Mouse (Mus musculus) adrenal gland, postnatal 25 days (tissue): ENCODE results near the gene Olfr965. TPM values are rescaled to one million over a fixed set of nuclear protein-coding genes. Genes with fewer than 3 reads are reported as not detected.
"Not testable (repeated sequence)": the region's sequence is repeated elsewhere in the genome, so short reads cannot be mapped to it uniquely, and the experiment has no call there.

ENCODE experiments used
- DNase-seq: peaks from one replicate; pipeline ENCODE4 v3.0.0; 2021; ENCODE audit warnings: mixed read lengths
- long read RNA-seq: library from polyadenylated mRNA; stranded (forward); transcript quantifications from one replicate; pipeline ENCODE4 v2.0.0, GENCODE M21; 2021
- total RNA-seq: library from RNA; stranded (reverse); gene quantifications from 2 replicates; pipeline ENCODE4 v1.2.3, GENCODE M21; 2021

The Olfr965 gene
- total RNA-seq = not detected in 2 replicates
- long read RNA-seq = 0 reads

GRCm38 (mm10) chr9:39711053-39711452 lies at the start of gene Olfr965:
Olfr965 (plus strand) TSS chr9:39711353.
- DNase-seq = no peak

GRCm38 (mm10) chr9:39666905-39667304 lies 44.2 kb upstream of the Olfr965 start, which contains the start of gene Olfr963:
Olfr963 (plus strand) TSS chr9:39667205.
- no peak for DNase-seq

- no peak for DNase-seq
These were observed 41.4 kb upstream of the Olfr965 start for GRCm38 (mm10) chr9:39669723-39670122.

GRCm38 (mm10) chr9:39674820-39675219 lies 36.3 kb upstream of the Olfr965 start:
- no peak for DNase-seq

- no peak for DNase-seq
These were observed 32.6 kb upstream of the Olfr965 start for GRCm38 (mm10) chr9:39678557-39678956.

- no peak for DNase-seq
These were observed 31.9 kb upstream of the Olfr965 start for GRCm38 (mm10) chr9:39679280-39679679.

- DNase-seq = not testable (repeated sequence)
These were observed 10.0 kb upstream of the Olfr965 start for GRCm38 (mm10) chr9:39701123-39701522.

- no peak for DNase-seq
These were observed 4.1 kb upstream of the Olfr965 start, which contains the start of gene Olfr149 for GRCm38 (mm10) chr9:39707017-39707416. Olfr149 (minus strand) TSS chr9:39707117.

GRCm38 (mm10) chr9:39708958-39709357 lies 2.2 kb upstream of the Olfr965 start:
- no peak for DNase-seq

GRCm38 (mm10) chr9:39730678-39731077 lies 19.5 kb downstream of the Olfr965 start, which contains the start of gene Olfr150:
Olfr150 (plus strand) TSS chr9:39730978.
- DNase-seq = no peak

- no peak for DNase-seq
These were observed 29.6 kb downstream of the Olfr965 start for GRCm38 (mm10) chr9:39740741-39741140.

- no peak for DNase-seq
These were observed 34.8 kb downstream of the Olfr965 start, which contains the start of gene Olfr967 for GRCm38 (mm10) chr9:39745949-39746348. Olfr967 (plus strand) TSS chr9:39746249.

GRCm38 (mm10) chr9:39746428-39746827 lies 35.3 kb downstream of the Olfr965 start:
- DNase-seq = no peak

Other genes starting within 250 kb of the Olfr965 start
- gene Olfr955, start 239.4 kb upstream of the Olfr965 start, total RNA-seq = not detected in 2 replicates
- gene Olfr44, start 217.4 kb upstream of the Olfr965 start, total RNA-seq = not detected in 2 replicates
- not detected in 2 replicates for gene Olfr957, start 195.5 kb upstream of the Olfr965 start, total RNA-seq
- not detected in 2 replicates for gene Olfr958, start 157.3 kb upstream of the Olfr965 start, total RNA-seq
- gene Olfr959, start 135.8 kb upstream of the Olfr965 start, total RNA-seq = not detected in 2 replicates
- 7.4 and 11.7 TPM in 2 replicates for gene AW551984, start 107.0 kb upstream of the Olfr965 start, total RNA-seq
- gene Olfr148, start 100.7 kb upstream of the Olfr965 start, total RNA-seq = not detected in 2 replicates
- gene Olfr960, start 90.0 kb upstream of the Olfr965 start, total RNA-seq = not detected in 2 replicates
- not detected in 2 replicates for gene Olfr961, start 66.3 kb upstream of the Olfr965 start, total RNA-seq
- gene Olfr963, start 44.1 kb upstream of the Olfr965 start, total RNA-seq = not detected in 2 replicates
- not detected in 2 replicates for gene Olfr149, start 4.2 kb upstream of the Olfr965 start, total RNA-seq
- gene Olfr150, start 19.6 kb downstream of the Olfr965 start, total RNA-seq = not detected in 2 replicates
- not detected in 2 replicates for gene Olfr967, start 34.9 kb downstream of the Olfr965 start, total RNA-seq
- not detected in 2 replicates for gene Olfr968, start 71.9 kb downstream of the Olfr965 start, total RNA-seq
- gene Olfr969, start 79.6 kb downstream of the Olfr965 start, total RNA-seq = not detected in 2 replicates
- gene Olfr970, start 97.5 kb downstream of the Olfr965 start, total RNA-seq = not detected in 2 replicates
- not detected in 2 replicates for gene Olfr971, start 125.5 kb downstream of the Olfr965 start, total RNA-seq
- not detected in 2 replicates for gene Olfr972, start 155.1 kb downstream of the Olfr965 start, total RNA-seq
- not detected in 2 replicates for gene Olfr229, start 196.0 kb downstream of the Olfr965 start, total RNA-seq
- gene Olfr974, start 226.1 kb downstream of the Olfr965 start, total RNA-seq = not detected in 2 replicates
- not detected in 2 replicates for gene Olfr975, start 240.7 kb downstream of the Olfr965 start, total RNA-seq
- gene Olfr976, start 249.8 kb downstream of the Olfr965 start, total RNA-seq = not detected in 2 replicates